Mouse (Mus musculus): ENCODE results near the gene Vps33b.

DNA sequence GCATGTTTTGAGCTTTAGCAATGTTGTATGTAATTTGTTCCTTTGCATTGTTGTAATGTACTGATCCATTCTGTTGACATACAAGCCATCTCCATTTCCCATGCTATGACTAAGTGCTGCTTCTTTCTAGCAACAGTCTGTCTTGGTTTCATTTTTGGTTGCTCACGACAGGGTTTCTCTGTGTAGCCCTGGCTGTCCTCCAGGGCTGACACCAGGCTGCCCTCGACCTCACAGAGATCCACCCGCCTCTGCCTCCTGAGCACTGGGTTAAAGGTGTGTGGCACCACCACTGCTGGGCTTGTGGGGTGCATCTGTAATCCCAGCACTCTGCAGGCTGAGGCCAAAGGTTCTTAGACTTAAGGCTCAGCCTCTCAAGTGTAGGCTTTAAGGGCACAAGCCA, 30.1 kb downstream of the Vps33b start:
- no peak for TF ChIP-seq EP300 (IDR thresholded peaks at IDR 0.05; ENCODE audit: low read depth in 1 of 2, low read length in 2 of 2)
- TF ChIP-seq POLR2AphosphoS2 (IDR thresholded peaks at IDR 0.05; ENCODE audit: low read length), result no peak
- no peak for TF ChIP-seq USF1 (IDR thresholded peaks at IDR 0.05; ENCODE audit: low read depth, low read length)
- TF ChIP-seq CTCF (IDR thresholded peaks at IDR 0.05 in 2 of 3, conservative IDR thresholded peaks at IDR 0.05 in 1 of 3; ENCODE audit: control insufficient read depth in 1 of 3, insufficient read depth in 1 of 3, low read depth in 2 of 3, low read length in 3 of 3, poor library complexity in 1 of 3, severe bottlenecking in 1 of 3), result no peak
